Mouse (Mus musculus) embryo, embryonic 9.5 days (tissue): Measurements from ENCODE around the gene Vps13d.

ENCODE experiments used
- DNase-seq: peaks from one replicate; pipeline ENCODE4 v3.0.0-alpha.2; 2017; ENCODE audit errors: extremely low spot score

Vps13d gene

GRCm38 (mm10) chr4:144943273-144943672 lies 251.5 kb downstream of the Vps13d start:
- no peak for DNase-seq

GRCm38 (mm10) chr4:144942433-144942832 lies 252.4 kb downstream of the Vps13d start:
- DNase-seq, result no peak

- DNase-seq, result no peak
These were observed 253.9 kb downstream of the Vps13d start for GRCm38 (mm10) chr4:144940796-144941462.

- DNase-seq, result no peak
These were observed 254.9 kb downstream of the Vps13d start for GRCm38 (mm10) chr4:144939847-144940411.

GRCm38 (mm10) chr4:144936563-144937154 lies 258.1 kb downstream of the Vps13d start:
- DNase-seq, result no peak

- DNase-seq, result no peak
These were observed 260.3 kb downstream of the Vps13d start for GRCm38 (mm10) chr4:144934501-144934900.

GRCm38 (mm10) chr4:144931167-144931566 lies 263.6 kb downstream of the Vps13d start:
- no peak for DNase-seq

GRCm38 (mm10) chr4:144930366-144930765 lies 264.4 kb downstream of the Vps13d start:
- no peak for DNase-seq

- DNase-seq, result no peak
These were observed 265.0 kb downstream of the Vps13d start for GRCm38 (mm10) chr4:144929811-144930221.

GRCm38 (mm10) chr4:144928693-144929436 lies 265.9 kb downstream of the Vps13d start:
- DNase-seq, result no peak
